Mouse (Mus musculus) lung, postnatal 0 days (tissue): ENCODE measurements at regions not wholly inside any gene's neighbourhood (a gene's known extent, or its start where the extent isn't known, plus 50 kb on each side); places are given as distances from the start of the nearest gene placed in this dataset.

Experiments
- CTCF ChIP-seq: IDR thresholded peaks from 2 replicates; pipeline ENCODE4 v1.5.1; 2016; ENCODE audit warnings: antibody characterized with exemption, mild to moderate bottlenecking
- EP300 ChIP-seq: IDR thresholded peaks from 2 replicates; pipeline ENCODE4 v1.6.1; 2016; ENCODE audit warnings: antibody characterized with exemption, mild to moderate bottlenecking, control low read depth

GRCm38 (mm10) chr9:25693632-25694031, 212.3 kb downstream of the Eepd1 start:
- TF ChIP-seq CTCF = peak; percentile 65
- TF ChIP-seq EP300 = no peak
